Mouse (Mus musculus) spleen, postnatal 4 days (tissue): ENCODE data around the gene Cdk5rap1.
"Not testable (repeated sequence)": the region's sequence is repeated elsewhere in the genome, so short reads cannot be mapped to it uniquely, and the experiment has no call there.

Experiments
- DNase-seq, 2 experiments: peaks; one replicate each; pipeline ENCODE4 v3.0.0; 2022; ENCODE audit warnings: low spot score in 2 of 2

Gene Cdk5rap1

DNA sequence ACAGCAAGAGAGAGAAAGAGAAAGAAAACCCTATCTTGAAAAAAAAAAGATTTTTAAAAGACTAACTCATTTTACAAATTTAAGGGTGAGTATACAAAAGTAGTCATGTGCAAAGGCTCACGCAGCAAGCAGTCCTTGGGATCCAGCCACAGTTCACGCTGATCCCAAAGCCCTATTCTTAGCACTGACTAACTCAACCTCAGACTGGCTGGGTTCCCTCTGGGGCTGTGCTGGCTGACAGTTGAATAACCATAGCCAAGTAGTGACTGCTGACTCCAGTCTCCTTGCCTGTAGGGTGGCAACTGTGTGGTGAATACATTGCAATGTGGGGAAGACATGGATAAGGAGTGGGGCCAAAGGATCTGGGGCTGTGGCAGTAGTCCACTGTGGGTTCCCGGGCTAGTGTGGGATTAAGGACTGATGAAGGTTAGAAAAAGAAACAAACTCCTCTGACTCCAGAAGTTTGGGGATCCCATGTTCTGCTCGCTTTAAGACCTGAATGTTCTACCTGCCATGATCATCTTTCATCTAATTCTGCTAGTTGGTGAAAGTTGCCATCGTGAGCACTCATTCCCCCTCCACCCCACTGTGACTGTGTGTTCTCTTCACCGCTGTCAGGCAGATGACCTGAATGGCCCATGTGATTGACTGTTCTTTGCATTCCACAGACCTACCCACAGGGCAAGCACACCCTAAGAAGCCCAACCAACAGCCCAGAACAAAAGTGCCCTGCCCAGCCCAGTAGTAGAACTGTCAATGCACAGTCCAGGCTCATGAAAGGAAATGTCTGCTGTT, 2.2 kb upstream of the Cdk5rap1 start:
- no peak for DNase-seq

DNA sequence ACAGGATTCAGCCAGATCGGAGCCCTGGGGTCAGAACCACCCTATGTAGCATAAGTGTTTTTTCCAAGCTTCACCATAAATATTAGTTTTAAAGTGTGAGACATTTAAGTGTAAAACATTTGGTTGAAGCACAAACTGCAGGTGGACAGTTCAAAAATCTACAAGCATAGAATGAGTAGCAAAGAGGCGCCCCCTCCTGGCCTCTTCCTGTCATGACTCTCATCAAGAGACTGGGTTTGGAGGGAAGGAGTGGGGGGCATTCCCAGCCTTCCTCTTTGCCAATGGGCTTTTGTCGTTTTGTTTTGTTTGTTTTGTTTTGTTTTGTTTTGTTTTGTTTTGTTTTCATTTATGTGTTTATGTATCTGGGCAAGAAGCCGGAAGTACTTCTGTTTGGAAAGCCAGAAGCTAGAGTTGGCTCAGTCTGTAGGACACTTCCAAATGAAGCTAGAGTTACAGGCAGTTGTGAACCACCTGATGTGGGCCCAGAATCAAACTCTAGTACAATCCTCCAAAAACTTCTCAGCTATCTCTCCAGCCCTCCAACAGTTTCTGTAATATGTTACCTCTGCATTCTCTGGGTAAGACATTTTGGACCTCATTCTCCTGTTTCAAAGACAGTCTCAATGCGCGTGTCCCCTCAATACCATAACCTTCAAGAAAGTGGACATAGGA, 1.3 kb upstream of the Cdk5rap1 start:
- peak; percentile 65 to 88 for DNase-seq

DNA sequence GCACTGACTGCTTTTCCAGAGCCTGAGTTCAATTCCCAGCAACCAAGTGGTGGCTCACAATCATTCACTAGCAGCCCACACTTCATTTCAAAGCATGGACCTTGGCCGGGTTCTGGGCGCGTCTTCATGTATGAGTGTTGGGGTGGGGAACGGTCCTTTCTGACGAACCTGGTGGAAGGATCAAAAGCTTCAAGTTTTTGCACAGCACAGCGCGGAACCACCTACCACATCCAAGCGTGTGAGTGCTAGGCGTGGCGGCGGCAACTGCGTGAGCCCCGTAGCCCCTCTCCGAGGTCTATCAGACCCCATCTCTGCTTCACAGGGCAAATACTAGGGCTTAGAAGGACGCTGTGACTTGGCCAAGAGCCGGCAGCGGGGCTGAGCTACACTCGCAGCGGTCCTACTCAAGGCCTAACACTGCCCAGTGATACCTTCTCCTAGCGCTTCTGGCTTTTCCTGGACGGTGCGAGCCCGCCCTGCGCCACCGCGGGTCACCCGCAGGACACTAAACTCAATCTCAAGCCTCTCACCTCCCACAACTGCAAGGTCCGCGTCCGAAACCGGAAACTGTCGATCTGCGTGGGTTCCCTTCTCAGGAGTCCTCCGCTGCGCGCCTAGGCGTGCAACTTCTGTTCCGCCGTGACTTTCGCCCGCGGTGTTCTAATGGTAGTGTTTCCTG, 520 bp downstream of the Cdk5rap1 start:
- peak; percentile 88 to 95 for DNase-seq

DNA sequence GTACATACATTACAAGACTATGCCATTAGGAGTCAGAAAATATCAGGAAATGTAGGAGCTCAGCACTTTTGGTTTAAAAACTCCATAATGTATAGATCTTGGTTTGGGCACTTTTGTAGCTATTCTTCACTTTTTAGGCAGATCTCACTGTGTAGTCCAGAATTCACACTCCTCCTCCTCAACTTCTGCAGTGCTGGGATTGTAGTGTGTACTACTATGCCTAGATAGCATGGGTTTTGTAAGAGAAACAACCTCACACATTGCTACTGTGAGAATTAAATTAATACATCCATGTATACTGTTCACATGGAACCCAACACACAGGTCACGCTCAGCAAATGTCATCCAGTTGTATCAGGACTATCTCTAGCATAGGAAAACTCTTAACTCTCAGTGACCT, 5.3 kb downstream of the Cdk5rap1 start:
- DNase-seq, result no peak

DNA sequence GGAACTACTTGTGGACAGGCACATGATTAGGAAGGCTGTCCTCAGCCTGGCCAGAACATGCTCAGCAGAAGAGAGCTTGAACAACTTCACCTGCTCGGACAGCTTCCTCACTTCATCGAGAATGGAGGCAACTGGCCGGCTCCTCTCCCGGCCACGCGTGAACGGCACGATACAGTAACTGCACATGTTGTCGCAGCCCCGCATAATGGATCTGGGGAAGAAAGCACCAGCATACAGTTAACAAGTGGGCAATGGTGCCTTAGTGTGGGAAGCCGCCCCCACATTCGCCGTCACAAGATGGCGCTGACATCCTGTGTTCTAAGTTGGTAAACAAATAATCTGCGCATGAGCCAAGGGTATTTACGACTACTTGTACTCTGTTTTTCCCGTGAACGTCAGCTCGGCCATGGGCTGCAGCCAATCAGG, 18.8 kb downstream of the Cdk5rap1 start:
- not testable (repeated sequence) for DNase-seq

DNA sequence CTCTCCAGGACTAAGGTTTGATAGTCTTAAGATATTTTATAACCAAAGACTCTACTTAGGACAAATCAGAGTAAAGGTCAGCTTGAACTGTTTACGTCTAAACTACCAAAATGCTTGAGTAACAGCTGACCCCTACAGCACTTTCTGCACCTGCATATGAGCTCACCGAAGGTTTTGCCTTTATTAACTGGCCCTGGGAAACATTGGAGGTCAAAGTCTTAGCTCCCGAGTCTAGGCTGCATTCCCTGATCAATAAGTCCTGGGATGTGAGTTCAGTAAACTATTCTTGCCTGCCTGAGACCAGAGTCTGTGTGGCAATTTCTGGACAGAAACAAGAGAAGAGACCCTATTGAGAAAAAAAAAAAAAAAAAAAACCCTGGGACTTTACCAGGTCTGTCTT, 24.7 kb downstream of the Cdk5rap1 start:
- DNase-seq, result no peak

DNA sequence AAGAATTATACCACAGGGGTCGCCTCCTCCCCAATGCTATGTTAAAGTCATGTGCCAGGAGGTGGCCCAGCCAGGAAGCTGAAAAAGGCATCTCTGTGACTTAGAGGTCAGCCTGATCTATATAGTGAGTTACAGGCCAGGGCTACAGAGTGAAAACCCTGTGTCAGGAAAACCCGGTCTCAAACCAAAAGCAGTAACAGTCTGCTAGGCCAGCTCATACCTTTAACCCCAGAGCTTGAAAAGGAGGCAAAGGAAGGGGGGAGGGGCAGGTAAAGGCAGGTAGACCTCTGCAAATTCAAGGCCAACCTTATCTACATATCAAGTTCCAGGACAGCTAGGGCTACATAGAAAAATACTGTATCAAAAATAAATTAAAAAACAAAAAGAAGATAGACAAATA, 33.5 kb downstream of the Cdk5rap1 start:
- DNase-seq, result no peak

DNA sequence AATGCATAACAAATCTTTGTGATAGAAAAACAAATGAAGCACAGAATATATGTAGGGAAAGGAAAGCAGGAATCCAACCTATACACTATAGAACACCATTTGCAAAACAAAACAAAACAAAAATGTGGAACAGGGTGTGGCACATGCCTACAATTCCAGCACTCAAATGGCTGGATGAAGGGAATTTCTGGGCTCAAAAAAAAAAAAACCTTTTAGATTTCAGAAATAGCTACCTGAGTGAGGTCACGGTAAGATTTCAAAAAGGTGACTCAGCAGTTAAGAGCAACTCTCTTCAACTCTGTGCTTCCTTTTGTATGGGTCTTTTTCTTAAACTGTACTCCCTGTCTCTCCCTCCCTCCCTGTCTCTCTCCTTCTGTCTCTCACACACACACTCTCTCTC, 34.6 kb downstream of the Cdk5rap1 start:
- no peak for DNase-seq

DNA sequence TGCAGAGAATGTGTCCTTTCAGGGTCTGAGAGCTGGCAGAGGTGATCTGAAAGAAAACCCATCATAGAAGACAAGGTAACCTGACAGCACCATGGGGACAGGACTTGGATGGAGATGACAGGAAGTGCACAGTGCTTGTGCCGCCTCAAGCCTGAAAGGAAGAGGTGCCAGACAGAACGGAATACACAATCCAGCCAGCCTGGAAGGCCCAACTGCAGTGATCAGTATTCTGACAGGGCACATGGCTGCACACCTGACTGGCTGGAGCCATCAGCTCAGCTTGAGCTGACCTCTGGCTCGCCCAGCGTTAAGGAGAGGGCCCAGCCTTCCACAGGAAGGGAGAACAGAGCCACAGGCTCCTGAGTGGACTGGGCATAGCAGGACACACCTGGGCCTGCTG, 37.2 kb downstream of the Cdk5rap1 start:
- no peak for DNase-seq

DNA sequence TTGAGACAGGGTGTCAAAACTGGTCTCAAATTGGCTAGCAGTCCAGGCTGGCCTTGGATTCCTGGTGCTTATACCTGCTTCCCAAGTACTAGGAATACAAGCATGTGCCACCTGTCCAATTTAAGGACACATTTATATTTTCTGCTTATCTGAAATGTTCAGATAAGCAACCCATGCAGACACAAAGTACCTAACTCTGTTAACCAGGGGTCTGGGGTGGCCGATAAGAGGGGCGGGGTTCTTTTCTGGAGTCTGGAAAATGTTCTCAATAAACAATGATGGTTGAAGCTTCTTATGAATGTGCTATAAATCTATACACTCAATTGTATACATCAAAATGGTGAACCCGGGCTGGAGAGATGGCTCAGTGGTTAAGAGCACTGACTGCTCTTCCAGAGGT, 46.0 kb downstream of the Cdk5rap1 start:
- DNase-seq, result peak in 1 of 2 experiments; percentile 40

DNA sequence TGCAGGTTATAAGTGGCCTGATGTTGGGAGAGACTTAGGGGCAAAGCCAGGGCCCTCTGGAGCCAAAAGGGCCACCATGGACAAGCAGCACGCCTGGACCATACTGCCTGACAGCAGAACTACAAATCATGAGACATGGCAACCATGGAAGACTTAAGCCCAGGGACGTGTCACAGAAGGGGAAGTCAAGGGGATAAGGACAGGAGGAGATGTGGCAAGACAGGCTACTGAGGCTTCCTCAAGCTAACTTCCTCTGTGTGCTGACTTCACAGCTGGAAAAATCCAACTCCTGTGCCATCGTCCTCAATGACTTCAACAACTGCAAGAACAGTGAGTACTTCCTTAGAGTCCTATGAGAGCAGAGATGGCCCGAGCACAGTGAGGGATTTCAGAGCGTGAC, 59.0 kb downstream of the Cdk5rap1 start:
- not testable (repeated sequence) for DNase-seq

DNA sequence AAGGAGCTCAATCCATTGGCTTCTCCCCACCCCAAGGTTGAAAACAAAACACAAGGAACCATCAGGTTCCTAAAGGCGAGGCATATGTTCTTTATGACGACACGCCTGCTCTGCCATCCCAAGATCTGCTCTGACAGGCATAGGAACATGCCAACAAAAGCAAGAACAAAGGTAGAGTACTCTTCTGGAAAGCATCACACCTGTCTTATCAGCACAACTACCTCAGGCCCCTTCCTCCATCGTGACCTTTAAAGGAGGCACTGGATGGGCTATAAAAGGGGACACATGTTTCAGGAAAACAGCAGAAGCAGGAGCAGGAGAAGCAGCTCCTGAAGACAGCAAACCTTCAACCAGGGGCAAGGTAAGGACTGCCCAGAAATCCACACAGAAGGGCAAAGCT, 65.9 kb downstream of the Cdk5rap1 start, which contains the start of gene Bpifb9b:
Gene Bpifb9b, plus strand, starts transcription at position 301 of the 400 bp plus-strand sequence.
- DNase-seq, result not testable (repeated sequence)

DNA sequence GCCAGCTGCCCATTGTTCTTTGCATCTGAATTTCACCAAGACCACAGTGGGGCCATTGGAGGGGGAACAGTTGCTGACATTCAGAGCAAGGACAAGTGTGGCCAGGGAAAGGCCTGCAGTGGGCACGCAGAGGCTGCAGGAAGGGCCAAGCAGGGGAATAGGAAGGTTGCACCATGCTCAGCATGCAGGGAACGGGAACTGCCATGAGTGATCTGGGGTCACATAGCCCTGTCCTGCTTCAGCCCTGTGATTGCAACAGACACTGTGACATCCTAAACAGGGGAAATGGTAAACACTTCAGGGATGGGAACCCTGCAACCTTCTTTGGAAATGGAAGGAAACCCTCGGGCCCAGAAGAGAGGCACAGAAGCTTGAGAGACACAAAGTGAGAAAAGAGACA, 68.2 kb downstream of the Cdk5rap1 start:
- not testable (repeated sequence) for DNase-seq

DNA sequence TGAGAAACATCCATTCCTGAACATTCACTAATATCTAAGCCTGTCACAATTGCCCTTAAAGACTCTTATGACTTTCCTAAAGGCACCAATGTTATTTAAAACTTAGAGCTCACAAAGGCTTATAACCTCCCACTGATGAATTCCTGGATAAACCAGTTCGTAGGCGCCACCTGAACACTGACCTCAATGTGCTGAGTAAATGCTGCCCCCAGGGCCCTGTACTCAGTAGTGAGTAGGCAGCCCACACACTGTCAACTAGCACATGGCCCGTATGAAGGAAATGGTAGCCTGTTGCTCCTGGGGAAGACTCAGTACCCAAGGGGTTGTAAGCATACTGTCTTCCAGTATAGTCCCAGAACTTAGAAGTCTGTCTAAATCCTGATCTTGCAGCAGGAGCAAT, 71.0 kb downstream of the Cdk5rap1 start:
- DNase-seq, result no peak

DNA sequence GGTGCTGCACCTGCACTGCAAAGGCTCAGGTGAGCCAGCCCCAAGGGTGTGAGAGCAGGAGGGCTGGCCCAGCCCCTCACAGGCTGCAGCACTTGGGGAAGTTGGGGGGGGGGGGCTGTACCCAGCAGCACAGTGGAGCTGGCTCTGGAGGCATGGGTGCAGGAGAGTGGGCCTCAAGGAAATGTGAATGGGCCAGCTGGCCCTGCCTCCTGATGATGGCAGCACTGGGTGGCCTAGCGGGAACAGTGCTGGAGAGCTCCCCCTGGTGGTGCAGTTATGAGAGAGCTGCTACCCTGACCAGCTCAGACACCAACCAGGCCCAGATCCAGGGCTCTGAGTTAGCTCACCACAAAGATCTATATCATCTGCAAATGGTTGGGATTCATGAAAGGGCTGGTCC, 72.3 kb downstream of the Cdk5rap1 start:
- peak; percentile 74 to 92 for DNase-seq

DNA sequence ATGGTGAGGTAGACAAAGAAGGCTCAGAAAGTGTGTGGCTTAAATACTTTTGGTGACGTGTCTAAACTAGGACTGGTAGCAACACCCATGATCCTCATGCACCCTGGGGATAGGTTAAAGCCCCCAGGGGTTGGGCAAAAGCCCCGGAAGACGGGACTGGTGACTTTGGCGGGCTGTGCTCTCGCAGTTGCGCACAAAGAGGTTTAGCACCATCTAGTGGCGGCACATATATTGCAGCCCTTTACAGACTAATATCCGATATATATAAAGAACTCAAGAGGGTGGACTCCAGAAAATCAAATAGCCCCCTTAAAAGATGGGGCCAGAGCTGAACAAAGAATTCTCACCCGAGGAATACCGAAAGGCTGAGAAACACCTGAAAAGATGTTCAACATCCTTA, 78.1 kb downstream of the Cdk5rap1 start:
- DNase-seq, result peak; percentile 28 to 74

DNA sequence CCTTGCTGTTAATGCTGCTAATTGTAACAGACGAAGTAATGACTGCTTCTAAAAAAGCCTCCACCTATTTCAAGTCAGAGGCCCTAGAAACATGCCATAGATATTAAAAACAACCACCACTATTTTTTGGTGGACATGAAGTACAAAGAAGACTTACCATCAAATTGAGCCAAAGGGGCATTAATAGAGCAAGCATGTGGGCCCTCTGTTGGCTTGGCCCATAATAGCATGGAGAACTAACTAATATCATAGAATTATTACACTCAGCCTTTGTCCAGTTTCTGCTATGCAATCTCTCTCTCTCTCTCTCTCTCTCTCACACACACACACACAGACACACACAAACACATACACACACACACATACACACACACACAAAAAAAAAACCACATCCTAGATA, 80.0 kb downstream of the Cdk5rap1 start:
- no peak for DNase-seq

DNA sequence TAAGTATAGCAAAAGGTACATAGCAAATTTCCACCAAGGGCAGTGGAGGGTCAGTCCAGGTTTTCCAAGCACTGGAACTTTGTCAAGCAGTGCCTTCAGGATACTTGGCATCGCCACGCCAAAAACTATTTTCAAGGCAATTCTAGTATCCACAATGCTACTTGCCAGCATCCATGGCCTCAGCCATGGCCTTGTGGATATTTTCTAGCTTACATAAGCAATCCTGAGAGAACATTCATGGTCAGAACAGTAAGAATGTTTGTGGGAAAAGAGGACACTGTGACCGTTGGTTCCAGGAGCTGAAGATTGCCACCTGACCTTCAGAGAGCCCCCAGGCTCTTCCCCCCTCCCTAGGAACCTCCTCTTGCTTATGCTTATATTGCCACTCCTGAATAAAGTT, 80.9 kb downstream of the Cdk5rap1 start:
- DNase-seq, result not testable (repeated sequence)
